Mouse (Mus musculus) lung, embryonic 16.5 days (tissue): ENCODE data around the gene Ghdc. TPM values are rescaled to one million over a fixed set of nuclear protein-coding genes. Genes with fewer than 3 reads are reported as not detected.

Experiments used
- ATAC-seq: fragments of 200-750 bp; cut with Nextera tagmentation; 2 replicates; pipeline ENCODE4 v1.8.0; 2017; ENCODE audit warnings: low read depth, mild to moderate bottlenecking, moderate library complexity
- H3K27ac ChIP-seq: fragments of 300-500 bp; sonication (generic); 2 replicates; pipeline ENCODE4 v1.5.1; 2014; ENCODE audit warnings: mild to moderate bottlenecking, control low read depth, low read length
- H3K27me3 ChIP-seq: fragments of 300-500 bp; sonication (generic); 2 replicates; pipeline ENCODE4 v1.6.1; 2014; ENCODE audit warnings: low read depth, low read length, mixed read lengths; ENCODE audit not compliant: control insufficient read depth, insufficient read depth
- H3K36me3 ChIP-seq: fragments of 300-500 bp; sonication (generic); 2 replicates; pipeline ENCODE4 v1.6.1; 2014; ENCODE audit warnings: low read length; ENCODE audit not compliant: control insufficient read depth, insufficient read depth
- H3K4me1 ChIP-seq: fragments of 300-500 bp; sonication (generic); replicated peaks from 2 replicates; pipeline ENCODE4 v1.6.1; 2014; ENCODE audit warnings: low read length, mixed read lengths; ENCODE audit not compliant: control insufficient read depth, insufficient read depth
- H3K4me2 ChIP-seq: fragments of 300-500 bp; sonication (generic); 2 replicates; pipeline ENCODE4 v1.6.1; 2014; ENCODE audit warnings: low read depth, low read length, control low read depth
- H3K4me3 ChIP-seq: fragments of 300-500 bp; sonication (generic); 2 replicates; pipeline ENCODE4 v1.5.1; 2014; ENCODE audit warnings: mild to moderate bottlenecking, low read length, control low read depth
- H3K9ac ChIP-seq: fragments of 300-500 bp; sonication (generic); 2 replicates; pipeline ENCODE4 v1.6.1; 2014; ENCODE audit warnings: low read length, control low read depth
- H3K9me3 ChIP-seq: fragments of 300-500 bp; sonication (generic); 2 replicates; pipeline ENCODE4 v1.6.1; 2016; ENCODE audit warnings: low read length; ENCODE audit not compliant: control insufficient read depth
- WGBS: fragments of 180-500 bp; shearing (Covaris S2); extraction: QIAGEN DNeasy Blood & Tissue Kit; methylation state at CpG from one replicate; pipeline ENCODE4 v1.1.7; 2014; 5-methylcytosine and 5-hydroxymethylcytosine counted together
- polyA plus RNA-seq: library from polyadenylated mRNA; unstranded; fragments of >200 nt; fragmentation: Nextera tagmentation; extraction: Ambion mirVana; gene quantifications from 2 replicates; pipeline ENCODE4 v1.2.1, GENCODE M21; 2015

Gene Ghdc
- polyA plus RNA-seq, 1 experiment from 2014 or later = 6.2 TPM

DNA sequence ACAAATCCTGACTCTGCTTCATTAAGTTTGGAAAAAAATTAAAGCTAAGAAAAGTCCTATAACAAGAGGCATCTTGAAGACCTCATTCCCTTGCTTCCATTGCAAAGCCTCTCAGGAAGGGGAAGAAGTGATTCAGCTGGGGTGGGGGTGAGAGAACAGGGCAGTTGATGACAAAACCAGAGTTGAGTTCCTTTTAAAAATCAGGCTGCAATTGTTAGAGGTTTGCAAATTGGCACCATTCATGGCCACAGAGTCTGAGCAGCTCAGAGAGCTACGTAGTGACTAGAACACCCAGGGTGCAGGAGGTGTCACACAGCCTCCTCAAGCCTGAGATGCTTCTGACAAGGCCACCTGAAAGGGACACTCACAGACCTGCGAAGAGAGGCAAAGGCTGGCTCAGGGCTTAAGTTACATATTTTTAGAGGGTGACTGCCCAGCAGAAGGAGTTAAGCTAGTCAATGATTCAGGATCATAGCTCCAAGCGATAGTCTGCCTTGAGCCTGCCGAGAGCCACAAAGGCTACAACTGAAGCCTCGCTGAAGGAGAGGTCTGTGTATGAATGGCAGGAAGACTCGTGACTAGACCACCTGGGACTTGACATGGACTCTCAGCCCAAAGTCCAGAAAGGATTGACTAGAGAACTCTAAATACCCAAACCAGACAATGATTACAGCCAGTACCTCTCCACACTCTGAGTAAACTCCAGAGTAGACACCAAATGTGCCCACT lies 40.1 kb downstream of the Ghdc start:
- no peak overlapping the region for H3K9ac ChIP-seq
- 88% methylated on average over 6 of the region's 6 CpGs for WGBS
- no peaks in the 10 kb centered on the region for H3K9me3 ChIP-seq
- H3K36me3 ChIP-seq = peaks cover 3% of the 10 kb centered on the region
- no peak overlapping the region for H3K4me3 ChIP-seq
- peaks cover 3% of the 10 kb centered on the region for H3K4me1 ChIP-seq
- H3K27ac ChIP-seq = no peak overlapping the region
- H3K4me2 ChIP-seq = no peak overlapping the region
- no peak for ATAC-seq
- H3K27me3 ChIP-seq = no peaks in the 10 kb centered on the region

DNA sequence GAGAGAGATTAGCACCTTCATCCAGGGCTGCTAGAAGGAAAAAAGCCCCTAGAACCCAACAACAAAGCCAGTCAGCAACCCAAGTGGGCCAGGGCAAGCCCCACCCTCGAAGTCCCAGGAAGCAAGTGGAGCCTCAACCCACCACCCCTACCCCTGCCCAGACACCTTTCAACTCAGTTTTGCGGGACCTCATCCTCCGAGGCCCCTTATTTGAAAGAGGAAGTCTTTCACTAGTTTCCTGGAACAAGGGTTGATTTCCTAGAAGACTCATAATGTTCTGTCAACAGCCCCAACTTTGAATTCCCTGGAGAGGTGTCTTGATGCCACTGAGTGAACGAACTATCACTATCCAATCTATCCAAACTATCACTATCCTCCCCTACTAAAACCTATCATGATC lies 40.8 kb downstream of the Ghdc start:
- H3K36me3 ChIP-seq = peaks cover 3% of the 10 kb centered on the region
- H3K27me3 ChIP-seq = no peaks in the 10 kb centered on the region
- H3K4me1 ChIP-seq = peaks cover 7% of the 10 kb centered on the region
- H3K4me3 ChIP-seq = no peak overlapping the region
- no peak overlapping the region for H3K4me2 ChIP-seq
- H3K9me3 ChIP-seq = no peaks in the 10 kb centered on the region
- 75% methylated on average over 4 of the region's 4 CpGs for WGBS
- no peak for ATAC-seq
- no peak overlapping the region for H3K9ac ChIP-seq
- H3K27ac ChIP-seq = no peak overlapping the region

DNA sequence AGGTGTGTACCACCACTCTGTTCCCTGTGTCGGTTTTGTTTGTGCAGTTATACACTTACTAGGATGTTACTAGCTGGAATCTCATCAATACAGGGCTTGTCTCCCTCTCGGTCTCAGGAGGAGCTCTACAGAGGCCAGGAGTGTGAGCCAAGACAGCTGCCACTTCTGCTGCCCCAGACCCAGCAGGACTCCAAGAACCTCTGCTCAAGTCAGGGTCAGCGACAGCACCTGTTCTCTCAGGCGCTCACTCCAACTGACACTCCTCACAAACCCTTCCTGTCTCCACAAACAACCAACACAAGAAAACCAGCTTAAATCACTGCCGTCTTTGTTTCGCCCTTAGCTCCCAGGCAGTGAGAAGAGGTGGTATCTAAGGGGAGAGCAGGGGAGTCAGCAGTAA lies 42.2 kb downstream of the Ghdc start:
- WGBS = 81% methylated on average over 6 of the region's 6 CpGs

DNA sequence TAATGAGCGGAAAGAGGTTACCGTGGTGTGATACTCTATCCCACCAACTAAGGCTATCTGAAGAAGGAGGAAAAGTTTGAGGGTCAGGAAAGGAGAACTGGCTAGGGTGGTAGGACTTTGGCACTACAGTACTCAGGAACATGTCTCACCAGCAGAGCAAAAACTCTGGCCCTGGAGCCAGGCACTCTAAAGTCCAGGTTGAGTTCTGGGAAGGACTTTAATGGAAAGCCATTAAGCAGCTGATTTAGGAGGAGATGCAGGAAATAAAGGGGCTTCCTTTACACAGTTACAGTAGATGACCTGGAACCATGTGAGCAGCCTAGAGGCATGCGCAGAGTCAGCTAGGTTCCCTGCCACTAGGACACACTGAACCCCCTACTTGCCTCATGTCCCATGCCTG lies 43.6 kb downstream of the Ghdc start:
- peaks cover 3% of the 10 kb centered on the region for H3K36me3 ChIP-seq
- no peak overlapping the region for H3K27ac ChIP-seq
- H3K9me3 ChIP-seq = no peaks in the 10 kb centered on the region
- no peak overlapping the region for H3K9ac ChIP-seq
- no peak overlapping the region for H3K4me3 ChIP-seq
- peaks cover 17% of the 10 kb centered on the region for H3K4me1 ChIP-seq
- no peaks in the 10 kb centered on the region for H3K27me3 ChIP-seq
- ATAC-seq = no peak
- WGBS = 94% methylated on average over 3 of the region's 3 CpGs
- H3K4me2 ChIP-seq = no peak overlapping the region

More for the DNA sequence above, 42.2 kb downstream of the Ghdc start:
- ATAC-seq = no peak
- Histone ChIP-seq H3K4me1 (peaks cover 13% of the 10 kb centered on the region), H3K36me3 (peaks cover 3% of the 10 kb centered on the region), H3K9me3 (no peaks in the 10 kb centered on the region), H3K9ac (no peak overlapping the region), H3K4me3 (no peak overlapping the region), H3K27me3 (no peaks in the 10 kb centered on the region), H3K4me2 (no peak overlapping the region), H3K27ac (no peak overlapping the region)

DNA sequence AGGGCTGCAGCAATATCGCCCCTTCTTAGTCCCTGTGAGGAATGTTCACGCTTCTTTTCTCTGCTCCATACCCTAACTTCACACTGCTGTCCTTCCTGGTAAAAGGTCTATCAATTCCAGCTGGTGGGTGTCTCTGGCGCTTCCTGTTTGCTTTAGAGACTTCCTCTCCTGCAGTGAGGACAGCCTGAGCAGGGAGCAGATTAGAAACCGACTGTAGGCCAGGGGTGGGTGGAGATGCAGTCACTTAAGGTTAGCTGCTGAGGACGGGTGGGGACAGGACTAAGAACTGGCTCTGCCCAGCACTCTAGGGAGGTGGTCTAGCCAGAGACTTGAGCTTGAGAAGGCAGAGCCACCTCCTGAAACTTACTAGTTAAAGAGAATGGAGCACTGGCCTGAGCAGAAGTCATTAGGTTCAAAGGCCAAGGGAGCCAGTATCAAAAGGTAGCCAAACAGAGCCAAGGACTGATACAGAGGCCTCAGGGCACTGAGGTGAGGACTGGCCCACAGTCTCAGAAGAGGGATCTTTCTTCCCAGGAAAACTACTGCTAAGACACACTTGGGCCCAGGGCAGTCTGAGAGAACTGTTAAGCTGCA lies 45.7 kb downstream of the Ghdc start:
- Histone ChIP-seq H3K4me2 (peak overlapping the region; percentile 5; the same call in 1 of the 2 replicates), H3K36me3 (peaks cover 3% of the 10 kb centered on the region), H3K4me3 (no peak overlapping the region), H3K27ac (peak overlapping the region; percentile 30), H3K27me3 (no peaks in the 10 kb centered on the region), H3K9ac (0 out of 2 replicates have a peak overlapping the region, but pooled peaks have one; percentile 5), H3K4me1 (peaks cover 32% of the 10 kb centered on the region), H3K9me3 (no peaks in the 10 kb centered on the region)
- 15% methylated on average over 5 of the region's 5 CpGs for WGBS
- ATAC-seq = peak; percentile 75

DNA sequence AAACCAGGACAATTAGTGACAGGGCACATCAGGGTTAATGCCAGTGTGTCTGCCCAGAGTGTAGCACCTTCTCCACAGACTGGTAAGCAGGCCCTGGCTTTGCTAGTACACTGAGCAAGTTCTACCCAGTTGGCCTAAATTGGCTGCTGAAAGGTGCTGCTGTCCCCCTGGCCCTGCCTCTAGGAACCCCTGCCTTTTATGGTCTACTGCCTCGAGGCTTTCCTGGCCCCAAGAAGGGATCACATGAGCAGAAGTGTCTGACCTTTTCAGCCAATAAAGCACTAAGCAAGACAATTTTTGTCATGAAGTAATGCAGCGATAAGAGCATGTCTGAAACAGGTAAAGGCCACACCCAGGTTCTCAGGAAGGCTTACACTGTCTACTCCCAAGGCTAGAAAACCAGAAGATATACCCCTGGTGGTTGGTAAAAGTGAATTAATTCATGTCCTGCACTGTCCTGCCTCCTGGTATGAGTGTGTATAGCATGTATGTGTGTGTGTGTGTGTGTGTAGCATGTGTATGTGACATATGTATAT lies 48.2 kb downstream of the Ghdc start:
- Histone ChIP-seq H3K36me3 (peaks cover 9% of the 10 kb centered on the region), H3K4me2 (no peak overlapping the region), H3K9me3 (no peaks in the 10 kb centered on the region), H3K27ac (peak overlapping the region; percentile 68), H3K27me3 (no peaks in the 10 kb centered on the region), H3K4me3 (no peak overlapping the region), H3K9ac (no peak overlapping the region), H3K4me1 (peaks cover 32% of the 10 kb centered on the region)
- WGBS = 43% methylated on average over 2 of the region's 2 CpGs
- no peak for ATAC-seq

DNA sequence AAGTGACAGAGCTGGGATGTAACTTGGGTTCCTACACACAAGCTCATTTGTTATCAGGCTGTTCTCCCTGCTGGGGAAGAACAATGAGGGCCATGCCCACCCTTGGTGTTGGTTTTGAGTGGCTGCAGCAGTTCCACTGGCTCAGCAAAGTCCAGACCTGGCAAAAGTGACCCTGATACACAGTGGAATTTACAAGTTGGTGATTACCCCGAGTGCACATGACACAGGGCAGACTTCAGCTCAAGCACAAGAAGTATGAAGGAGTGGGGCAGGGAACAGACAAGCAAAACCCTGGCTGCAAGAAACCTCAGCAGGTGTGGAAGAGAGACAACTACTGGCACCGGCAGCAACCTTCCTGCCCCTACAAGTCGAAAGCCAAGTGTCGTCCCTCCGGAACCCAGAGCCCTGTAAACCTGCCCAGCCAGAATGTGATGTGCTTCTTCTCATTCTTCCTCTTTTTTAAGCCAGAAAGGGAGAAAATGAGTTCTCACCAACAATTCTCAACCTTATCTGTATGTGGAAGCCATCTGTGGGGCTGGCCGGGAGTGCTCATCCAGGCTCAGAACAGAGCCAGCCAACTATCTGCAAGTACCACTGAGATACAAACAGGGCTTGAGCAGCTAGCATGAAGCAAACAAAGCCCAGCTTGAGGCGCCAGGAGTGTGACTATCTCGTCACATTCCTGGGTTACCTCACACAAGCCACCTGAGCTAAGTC lies 48.8 kb downstream of the Ghdc start:
- Histone ChIP-seq H3K27ac (peak overlapping the region; percentile 68), H3K36me3 (peaks cover 10% of the 10 kb centered on the region), H3K4me2 (no peak overlapping the region), H3K9me3 (no peaks in the 10 kb centered on the region), H3K9ac (no peak overlapping the region), H3K4me3 (no peak overlapping the region), H3K27me3 (no peaks in the 10 kb centered on the region), H3K4me1 (peaks cover 32% of the 10 kb centered on the region)
- ATAC-seq = no peak
- 58% methylated on average over 8 of the region's 8 CpGs for WGBS

DNA sequence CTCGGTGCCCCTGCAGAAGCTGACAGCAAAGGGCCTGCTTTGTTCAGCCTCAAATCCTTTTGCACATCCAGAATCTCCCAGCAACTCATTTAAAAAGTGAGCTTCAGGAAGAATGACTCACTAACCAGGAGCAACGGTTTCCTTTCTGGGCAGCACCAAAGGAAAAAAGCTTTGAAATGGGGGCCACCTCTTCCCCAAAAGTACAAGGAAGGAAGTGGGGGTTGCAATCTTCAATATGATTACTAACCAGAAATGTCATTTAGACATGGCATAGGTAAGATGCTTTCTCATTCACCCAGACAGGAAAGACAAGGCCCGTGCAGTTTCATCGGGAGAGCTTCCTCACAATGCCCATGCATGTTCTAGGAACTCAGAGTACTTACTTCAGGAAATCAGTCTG lies 49.5 kb downstream of the Ghdc start:
- Histone ChIP-seq H3K36me3 (peaks cover 10% of the 10 kb centered on the region), H3K27ac (peak overlapping the region; percentile 73), H3K4me2 (no peak overlapping the region), H3K4me3 (no peak overlapping the region), H3K9me3 (no peaks in the 10 kb centered on the region), H3K4me1 (peaks cover 32% of the 10 kb centered on the region), H3K27me3 (no peaks in the 10 kb centered on the region), H3K9ac (no peak overlapping the region)
- WGBS = 56% methylated on average over 4 of the region's 4 CpGs
- no peak for ATAC-seq

DNA sequence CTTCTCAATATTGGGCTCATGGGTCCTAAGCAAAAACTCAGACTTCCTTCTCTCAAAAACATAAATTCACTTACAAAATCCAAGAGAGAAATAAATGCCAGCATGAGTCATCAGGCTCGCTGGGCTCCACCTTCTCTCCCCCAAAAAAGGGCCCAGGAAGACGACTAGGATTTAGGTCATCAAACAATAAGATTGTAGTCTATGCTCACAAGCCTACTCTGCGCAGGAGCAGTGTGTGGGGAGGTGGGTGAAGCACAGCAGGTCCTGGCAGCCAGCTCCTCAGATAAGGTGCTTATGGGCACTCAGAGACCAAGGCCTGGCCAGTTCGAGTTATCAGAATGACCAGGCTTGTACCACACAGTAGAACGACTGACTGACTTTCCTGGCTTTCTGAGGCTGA lies 50.4 kb downstream of the Ghdc start:
- H3K9ac ChIP-seq = peak overlapping the region; percentile 36
- no peaks in the 10 kb centered on the region for H3K9me3 ChIP-seq
- peak overlapping the region; percentile 73 for H3K27ac ChIP-seq
- H3K36me3 ChIP-seq = peaks cover 13% of the 10 kb centered on the region
- no peak overlapping the region for H3K4me2 ChIP-seq
- 60% methylated on average over 5 of the region's 5 CpGs for WGBS
- H3K4me1 ChIP-seq = peaks cover 29% of the 10 kb centered on the region
- no peaks in the 10 kb centered on the region for H3K27me3 ChIP-seq
- no peak for ATAC-seq
- no peak overlapping the region for H3K4me3 ChIP-seq
